Comparison of ENCODE assay signal across 12 mouse cellular contexts in genomic region chr9:116591071-116591470, GRCm38 (mm10).
DNase-seq lines count a peak whose midpoint lies in the region; ATAC-seq lines count a peak whose summit lies in the region.
"Had no signal": no experiment of that assay in that cellular context is flagged by ENCODE, and none has a peak within 500 bp of the region (broad histone marks: within the 10 kb centered on the region; RNA-seq: fewer than 3 reads in every experiment).

No protein-coding gene starts in this region.

- intact Hi-C loops in left cerebral cortex, postnatal 10 days (cut with DNase I), result no loop called here
- intact Hi-C loops in heart, postnatal 25 days (cut with DNase I), result no loop called here

- H3K4me3 ChIP-seq in liver, embryonic 11.5 days (ENCODE audit: low read depth, low read length), result no peak overlapping the region

- H3K4me1 ChIP-seq in liver, embryonic 11.5 days (replicated peaks; ENCODE audit: control insufficient read depth, insufficient read depth, low read length), result no peaks in the 10 kb centered on the region

- H3K27me3 ChIP-seq in liver, embryonic 11.5 days (replicated peaks; ENCODE audit: control insufficient read depth, insufficient read depth, low read length), result no peaks in the 10 kb centered on the region

- H3K9ac ChIP-seq in liver, embryonic 11.5 days (ENCODE audit: low read depth, low read length), result no peak overlapping the region
- H3K9ac ChIP-seq: hindbrain, embryonic 14.5 days; liver, embryonic 14.5 days had no signal

- no peaks in the 10 kb centered on the region for H3K36me3 ChIP-seq in liver, embryonic 11.5 days (ENCODE audit: control insufficient read depth, insufficient read depth, low read length)

- no peak overlapping the region for H3K4me2 ChIP-seq in liver, embryonic 11.5 days
- H3K4me2 ChIP-seq: hindbrain, embryonic 14.5 days had no signal

- no peaks in the 10 kb centered on the region for H3K9me3 ChIP-seq in liver, embryonic 11.5 days (ENCODE audit: control insufficient read depth, low read length)

- no peak overlapping the region for H3K27ac ChIP-seq in liver, embryonic 11.5 days (ENCODE audit: low read depth, low read length)
- H3K27ac ChIP-seq: hindbrain, embryonic 14.5 days; liver, embryonic 14.5 days had no signal

- 80% methylated on average over 9 of the region's 9 CpGs for WGBS in liver, embryonic 11.5 days

- peak; percentile 7 for DNase-seq in left cerebral cortex, adult 11 months (ENCODE audit: low spot score)
- DNase-seq in left cerebral cortex, postnatal 10 days (ENCODE audit: extremely low spot score in 1 of 2, low spot score in 2 of 2), result no peak
- DNase-seq in frontal cortex, adult 2 months (ENCODE audit: extremely low spot score in 1 of 2, low spot score in 1 of 2), result peak; percentile 4 to 57
- peak; percentile 33 for DNase-seq in heart, postnatal 25 days (ENCODE audit: low spot score)
- DNase-seq in lung, postnatal 25 days (ENCODE audit: low spot score), result peak; percentile 17
- DNase-seq in c-Kit-positive CD71-positive TER-119-positive erythroid progenitor cells, embryonic 14.5 days (ENCODE audit: low spot score), result no peak
- DNase-seq in kidney, adult 11 months, result no peak
- no peak for DNase-seq in liver, embryonic 11.5 days (ENCODE audit: low spot score)
- DNase-seq: midbrain, embryonic 14.5 days had no signal

- no peak for ATAC-seq in liver, embryonic 11.5 days (replicated peaks; ENCODE audit: low FRiP score)
- ATAC-seq: forebrain, embryonic 14.5 days had no signal

Comparison
In these comparisons a context has a peak if more than half of its experiments do, and no peak if none do; other contexts are left out.
1. DNase-seq: peak in left cerebral cortex, adult 11 months (single experiment), frontal cortex, adult 2 months (2 of 2), heart, postnatal 25 days (single experiment) and lung, postnatal 25 days (single experiment); none in left cerebral cortex, postnatal 10 days (0 of 2), c-Kit-positive CD71-positive TER-119-positive erythroid progenitor cells, embryonic 14.5 days (single experiment), kidney, adult 11 months (single experiment) and liver, embryonic 11.5 days (single experiment).